Mouse (Mus musculus) myocyte (in vitro differentiated cells): ENCODE results near the gene Suox. TPM values are rescaled to one million over a fixed set of nuclear protein-coding genes. Genes with fewer than 3 reads are reported as not detected.
"Not testable (repeated sequence)": the region's sequence is repeated elsewhere in the genome, so short reads cannot be mapped to it uniquely, and the experiment has no call there.

ENCODE experiments used
- H3K27me3 ChIP-seq: one replicate; pipeline ENCODE4 v1.6.1; 2011; ENCODE audit not compliant: control insufficient read depth, insufficient read depth, insufficient read length
- H3K36me3 ChIP-seq: one replicate; pipeline ENCODE4 v1.6.1; 2011; ENCODE audit not compliant: control insufficient read depth, insufficient read depth
- H3K4me2 ChIP-seq: one replicate; pipeline ENCODE4 v1.6.1; 2011; ENCODE audit warnings: low read depth, control low read depth
- H3K4me3 ChIP-seq: one replicate; pipeline ENCODE4 v1.5.1; 2011; ENCODE audit warnings: mild to moderate bottlenecking, control low read depth, moderate library complexity
- H3K79me2 ChIP-seq: one replicate; pipeline ENCODE4 v1.6.1; 2011; ENCODE audit not compliant: control insufficient read depth, insufficient read depth
- H3ac ChIP-seq: one replicate; pipeline ENCODE4 v1.6.1; 2011; ENCODE audit not compliant: control insufficient read depth, insufficient read length
- CEBPB ChIP-seq: IDR thresholded peaks from 2 replicates; pipeline ENCODE4 v1.6.1; 2011; ENCODE audit warnings: mild to moderate bottlenecking, moderate library complexity; ENCODE audit not compliant: poor library complexity, insufficient read depth, severe bottlenecking
- E2F4 ChIP-seq: IDR thresholded peaks from one replicate; pipeline ENCODE4 v1.6.1; 2011; ENCODE audit warnings: mild to moderate bottlenecking, control low read depth, moderate library complexity; ENCODE audit not compliant: insufficient read depth
- MAX ChIP-seq: IDR thresholded peaks from one replicate; pipeline ENCODE4 v1.6.1; 2011; ENCODE audit warnings: low read depth, mild to moderate bottlenecking, control low read depth
- MYOD1 ChIP-seq, 3 experiments: IDR thresholded peaks; one replicate each; pipeline ENCODE4 v1.6.1; 2011; ENCODE audit warnings: control low read depth in 2 of 3, low read depth in 2 of 3, mild to moderate bottlenecking in 2 of 3, moderate library complexity in 1 of 3; ENCODE audit not compliant: insufficient read length in 2 of 3, control insufficient read depth in 1 of 3
- MYOG ChIP-seq, 3 experiments: IDR thresholded peaks; one replicate each; pipeline ENCODE4 v1.6.1; 2011; ENCODE audit warnings: control low read depth in 2 of 3, low read depth in 2 of 3, mild to moderate bottlenecking in 2 of 3; ENCODE audit not compliant: insufficient read length in 2 of 3, control insufficient read depth in 1 of 3, insufficient read depth in 1 of 3
- POLR2A ChIP-seq: IDR thresholded peaks from one replicate; pipeline ENCODE4 v1.6.1; 2011; ENCODE audit warnings: low read depth, mild to moderate bottlenecking, control low read depth, moderate library complexity; ENCODE audit not compliant: insufficient read length
- POLR2AphosphoS2 ChIP-seq: IDR thresholded peaks from one replicate; pipeline ENCODE4 v1.6.1; 2011; ENCODE audit warnings: low read depth, control low read depth; ENCODE audit not compliant: insufficient read length
- REST ChIP-seq: IDR thresholded peaks from one replicate; pipeline ENCODE4 v1.6.1; 2011; ENCODE audit warnings: mild to moderate bottlenecking, control low read depth, moderate library complexity; ENCODE audit not compliant: insufficient read depth, insufficient read length
- SRF ChIP-seq: IDR thresholded peaks from one replicate; pipeline ENCODE4 v1.6.1; 2011; ENCODE audit warnings: low read depth; ENCODE audit not compliant: control insufficient read depth, insufficient read length
- TCF12 ChIP-seq: IDR thresholded peaks from one replicate; pipeline ENCODE4 v1.6.1; 2011; ENCODE audit warnings: mild to moderate bottlenecking, control low read depth; ENCODE audit not compliant: poor library complexity, insufficient read depth, severe bottlenecking
- TCF3 ChIP-seq: IDR thresholded peaks from one replicate; pipeline ENCODE4 v1.6.1; 2011; ENCODE audit warnings: low read depth, control low read depth; ENCODE audit not compliant: insufficient read length
- USF1 ChIP-seq: IDR thresholded peaks from one replicate; pipeline ENCODE4 v1.6.1; 2011; ENCODE audit warnings: low read depth, mild to moderate bottlenecking, control low read depth, moderate library complexity
- polyA plus RNA-seq: library from polyadenylated mRNA; unstranded; fragments of >200 nt; fragmentation: generic; extraction: Trizol; gene quantifications from one replicate; pipeline ENCODE4 v1.2.1, GENCODE M21; 2012; ENCODE audit warnings: missing spikeins

Gene Suox
- polyA plus RNA-seq, 1 experiment, result 23.3 TPM

- Histone ChIP-seq H3ac (no peak overlapping the region), H3K4me3 (no peak overlapping the region), H3K27me3 (peaks cover 30% of the 10 kb centered on the region), H3K36me3 (no peaks in the 10 kb centered on the region), H3K79me2 (no peaks in the 10 kb centered on the region), H3K4me2 (no peak overlapping the region)
- no peak for TF ChIP-seq MYOG (IDR thresholded peaks at IDR 0.05; ENCODE audit: control insufficient read depth in 1 of 3, insufficient read depth in 1 of 3, insufficient read length in 2 of 3, low read depth in 2 of 3)
- no peak for TF ChIP-seq SRF
- no peak for TF ChIP-seq USF1
These were observed 37.3 kb downstream of the Suox start for GRCm38 (mm10) chr10:128636561-128636960.

DNA sequence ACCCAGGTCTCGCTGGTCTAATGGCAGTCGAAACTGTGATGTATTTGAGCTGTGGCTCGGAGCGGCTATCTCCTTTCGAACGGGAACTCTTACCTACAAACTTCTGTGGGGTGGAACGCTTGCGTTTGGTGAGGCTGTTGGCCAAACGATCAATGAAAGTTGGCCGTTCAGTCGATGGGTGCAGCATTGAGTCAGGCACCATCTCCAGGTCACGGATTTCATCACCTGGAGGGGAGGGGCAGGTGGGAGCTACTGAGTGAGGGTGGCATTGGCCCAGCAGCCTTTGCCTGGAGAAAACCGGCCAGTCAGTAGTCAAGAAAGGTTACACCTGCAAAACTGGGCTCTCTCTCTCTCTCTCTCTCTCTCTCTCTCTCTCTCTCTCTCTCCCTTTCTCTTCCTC lies 38.2 kb downstream of the Suox start:
- Histone ChIP-seq H3K79me2 (no peaks in the 10 kb centered on the region), H3K36me3 (no peaks in the 10 kb centered on the region), H3K4me2 (no peak overlapping the region), H3K4me3 (no peak overlapping the region), H3K27me3 (peaks cover 31% of the 10 kb centered on the region), H3ac (no peak overlapping the region)
- no peak for TF ChIP-seq TCF12

- TF ChIP-seq MYOD1 (IDR thresholded peaks at IDR 0.05; ENCODE audit: control insufficient read depth in 1 of 3, insufficient read length in 2 of 3, low read depth in 2 of 3) (no peak), TCF3 (no peak), SRF (no peak)
- Histone ChIP-seq H3K36me3 (no peaks in the 10 kb centered on the region), H3K4me3 (no peak overlapping the region), H3K79me2 (no peaks in the 10 kb centered on the region), H3K27me3 (peaks cover 30% of the 10 kb centered on the region), H3ac (no peak overlapping the region), H3K4me2 (no peak overlapping the region)
These were observed 42.3 kb downstream of the Suox start for GRCm38 (mm10) chr10:128631571-128631970.

- peaks cover 27% of the 10 kb centered on the region for H3K27me3 ChIP-seq
- not testable (repeated sequence) for H3K4me3 ChIP-seq, H3K36me3 ChIP-seq, H3K4me2 ChIP-seq, H3ac ChIP-seq, H3K79me2 ChIP-seq
These were observed 43.6 kb downstream of the Suox start for GRCm38 (mm10) chr10:128630306-128630705.

- Histone ChIP-seq H3K79me2 (peaks cover 13% of the 10 kb centered on the region), H3K36me3 (peaks cover 5% of the 10 kb centered on the region), H3K4me3 (no peak overlapping the region), H3ac (no peak overlapping the region), H3K27me3 (peaks cover 27% of the 10 kb centered on the region), H3K4me2 (no peak overlapping the region)
- no peak for TF ChIP-seq POLR2A
- TF ChIP-seq CEBPB, result no peak
- no peak for TF ChIP-seq USF1
- no peak for TF ChIP-seq TCF3
- TF ChIP-seq MYOG (IDR thresholded peaks at IDR 0.05; ENCODE audit: control insufficient read depth in 1 of 3, insufficient read depth in 1 of 3, insufficient read length in 2 of 3, low read depth in 2 of 3), result no peak
- TF ChIP-seq TCF12, result no peak
- no peak for TF ChIP-seq E2F4
- TF ChIP-seq MAX, result no peak
- TF ChIP-seq SRF, result no peak
- TF ChIP-seq MYOD1 (IDR thresholded peaks at IDR 0.05; ENCODE audit: control insufficient read depth in 1 of 3, insufficient read length in 2 of 3, low read depth in 2 of 3), result no peak
- TF ChIP-seq POLR2AphosphoS2, result no peak
- TF ChIP-seq REST, result no peak
These were observed 44.1 kb downstream of the Suox start for GRCm38 (mm10) chr10:128629746-128630145.

GRCm38 (mm10) chr10:128627398-128628317 lies 46.2 kb downstream of the Suox start:
- no peak overlapping the region for H3ac ChIP-seq
- TF ChIP-seq POLR2A (no peak), MYOD1 (IDR thresholded peaks at IDR 0.05; ENCODE audit: control insufficient read depth in 1 of 3, insufficient read length in 2 of 3, low read depth in 2 of 3) (no peak), TCF3 (no peak), POLR2AphosphoS2 (no peak), MAX (no peak), MYOG (IDR thresholded peaks at IDR 0.05; ENCODE audit: control insufficient read depth in 1 of 3, insufficient read depth in 1 of 3, insufficient read length in 2 of 3, low read depth in 2 of 3) (no peak), REST (no peak), CEBPB (no peak), E2F4 (no peak), USF1 (no peak), SRF (no peak), TCF12 (no peak)
- H3K4me2 ChIP-seq, result no peak overlapping the region

More at GRCm38 (mm10) chr10:128627398-128628317, 46.2 kb downstream of the Suox start:
- Histone ChIP-seq H3K27me3 (peaks cover 10% of the 10 kb centered on the region), H3K36me3 (peaks cover 14% of the 10 kb centered on the region), H3K79me2 (peaks cover 18% of the 10 kb centered on the region), H3K4me3 (no peak overlapping the region)
